In the genomic region with DNA sequence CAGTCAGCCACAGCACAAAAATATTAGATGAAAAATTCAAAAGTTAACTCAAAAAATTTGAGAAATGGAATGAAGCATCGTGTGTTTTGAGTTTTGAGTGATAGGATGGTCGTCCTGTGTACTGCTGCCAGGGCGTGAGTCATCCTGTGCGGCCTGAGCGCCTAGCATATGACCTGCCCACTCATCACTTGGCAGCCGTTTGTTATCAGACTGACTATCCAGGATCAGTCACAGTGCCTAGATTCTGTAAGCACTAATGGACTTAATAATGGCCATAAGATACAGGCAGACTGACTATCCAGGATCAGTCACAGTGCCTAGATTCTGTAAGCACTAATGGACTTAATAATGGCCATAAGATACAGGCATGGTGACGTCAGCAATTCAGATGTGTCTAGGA, we compare ENCODE assay signal across 7 mouse cellular contexts. TPM values are rescaled to one million over a fixed set of nuclear protein-coding genes. Genes with fewer than 3 reads are reported as not detected.
DNase-seq lines count a peak whose midpoint lies in the region.

No protein-coding gene starts in this region.

- DNase-seq in 3T3-L1 (ENCODE audit: low read depth, low spot score) (peak; percentile 94), MN1 (ENCODE audit: low spot score) (peak; percentile 76), adipocyte (ENCODE audit: low spot score) (peak; percentile 19)
- peak; percentile 71 for DNase-seq in adrenal gland, adult 8-10 months
- DNase-seq in adrenal gland, postnatal 36 days: peak; percentile 85 to 86
- DNase-seq in cerebellum, adult 8-10 months: peak; percentile 7
- peak; percentile 25 for DNase-seq in layer of hippocampus, adult 9-11 months

RNA-seq across cellular contexts. Expression of a gene that starts 26.9 kb away (rescaled TPM):
- 10 to 100 TPM; 13.8 to 25.0 (median 18.4) TPM for total RNA-seq in adrenal gland, adult 8-10 months (2022)
- total RNA-seq in adrenal gland, postnatal 36 days (2021): 10 to 100 TPM; 12.1 to 17.7 TPM

RNA-seq across cellular contexts. Expression of a gene that starts 47.0 kb away (rescaled TPM):
- total RNA-seq in adrenal gland, adult 8-10 months (2022): under 1 TPM; 0.46 to 0.73 (median 0.59) TPM
- total RNA-seq in adrenal gland, postnatal 36 days (2021): 1 to 10 TPM in 1 of 2 experiments, under 1 TPM in 1; 0.56 to 1.1 TPM

Comparison
In these comparisons a context has a peak if more than half of its experiments do, and no peak if none do; other contexts are left out.
1. Peak in every context shown above with its lines: DNase-seq.
2. DNase-seq: peak in every context shown above with its lines; median percentile 94 in 3T3-L1; 86 in adrenal gland, postnatal 36 days; 76 in MN1; 71 in adrenal gland, adult 8-10 months; 25 in layer of hippocampus, adult 9-11 months; 19 in adipocyte; 7 in cerebellum, adult 8-10 months.